Mouse (Mus musculus): Measurements from ENCODE around the gene Ccr4. TPM values are rescaled to one million over a fixed set of nuclear protein-coding genes. Genes with fewer than 3 reads are reported as not detected.

Ccr4 gene
- polyA plus RNA-seq, 1 experiment, result not detected

DNA sequence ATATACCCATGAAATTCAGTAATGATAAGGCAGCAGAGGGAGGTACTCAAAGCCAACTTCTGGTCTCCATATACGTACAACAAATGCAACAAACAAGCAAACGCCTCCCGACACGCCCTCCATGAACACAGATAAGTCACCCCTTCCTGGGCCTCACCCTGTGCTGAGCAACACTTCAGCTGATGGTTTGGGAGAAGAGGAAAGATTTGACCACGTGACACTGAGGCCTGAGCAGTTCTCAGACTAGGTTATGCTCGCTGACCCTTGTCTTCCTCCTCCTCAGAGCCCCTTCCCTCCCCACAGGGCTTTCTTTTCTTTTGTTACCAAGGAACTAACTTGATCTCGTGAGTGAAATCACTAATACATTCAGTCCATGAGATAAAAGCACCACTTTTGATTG, 37.8 kb downstream of the Ccr4 start:
- Histone ChIP-seq H3K4me1 (ENCODE audit: control insufficient read depth, insufficient read depth, insufficient read length, low read length) (no peaks in the 10 kb centered on the region), H3K4me3 (ENCODE audit: insufficient read depth, low read depth, low read length) (no peak overlapping the region), H3K27ac (replicated peaks; ENCODE audit: low read depth, low read length) (no peak overlapping the region)

GRCm38 (mm10) chr9:114465442-114465841, 39.3 kb downstream of the Ccr4 start:
- Histone ChIP-seq H3K4me1 (ENCODE audit: control insufficient read depth, insufficient read depth, insufficient read length, low read length) (no peaks in the 10 kb centered on the region), H3K27ac (replicated peaks; ENCODE audit: low read depth, low read length) (no peak overlapping the region), H3K4me3 (ENCODE audit: insufficient read depth, low read depth, low read length) (no peak overlapping the region)

GRCm38 (mm10) chr9:114462569-114462968, 42.1 kb downstream of the Ccr4 start:
- Histone ChIP-seq H3K4me3 (ENCODE audit: insufficient read depth, low read depth, low read length) (no peak overlapping the region), H3K4me1 (ENCODE audit: control insufficient read depth, insufficient read depth, insufficient read length, low read length) (no peaks in the 10 kb centered on the region)

GRCm38 (mm10) chr9:114458436-114458835, 46.3 kb downstream of the Ccr4 start:
- no peaks in the 10 kb centered on the region for H3K4me1 ChIP-seq (ENCODE audit: control insufficient read depth, insufficient read depth, insufficient read length, low read length)
- no peak overlapping the region for H3K27ac ChIP-seq (replicated peaks; ENCODE audit: low read depth, low read length)
- H3K4me3 ChIP-seq (ENCODE audit: insufficient read depth, low read depth, low read length), result no peak overlapping the region

More at GRCm38 (mm10) chr9:114462569-114462968, 42.1 kb downstream of the Ccr4 start:
- no peak overlapping the region for H3K27ac ChIP-seq (replicated peaks; ENCODE audit: low read depth, low read length)

GRCm38 (mm10) chr9:114455420-114455819, 49.3 kb downstream of the Ccr4 start:
- H3K27ac ChIP-seq (replicated peaks; ENCODE audit: low read depth, low read length), result no peak overlapping the region
- no peak overlapping the region for H3K4me3 ChIP-seq (ENCODE audit: insufficient read depth, low read depth, low read length)
- no peaks in the 10 kb centered on the region for H3K4me1 ChIP-seq (ENCODE audit: control insufficient read depth, insufficient read depth, insufficient read length, low read length)

- no peak overlapping the region for H3K27ac ChIP-seq (replicated peaks; ENCODE audit: low read depth, low read length)
- no peak overlapping the region for H3K4me3 ChIP-seq (ENCODE audit: insufficient read depth, low read depth, low read length)
- no peaks in the 10 kb centered on the region for H3K4me1 ChIP-seq (ENCODE audit: control insufficient read depth, insufficient read depth, insufficient read length, low read length)
Observed at GRCm38 (mm10) chr9:114452418-114452817, 52.3 kb downstream of the Ccr4 start.

- no peak overlapping the region for H3K27ac ChIP-seq (replicated peaks; ENCODE audit: low read depth, low read length)
- no peaks in the 10 kb centered on the region for H3K4me1 ChIP-seq (ENCODE audit: control insufficient read depth, insufficient read depth, insufficient read length, low read length)
- no peak overlapping the region for H3K4me3 ChIP-seq (ENCODE audit: insufficient read depth, low read depth, low read length)
Observed at GRCm38 (mm10) chr9:114451615-114452014, 53.1 kb downstream of the Ccr4 start.

- no peak overlapping the region for H3K27ac ChIP-seq (replicated peaks; ENCODE audit: low read depth, low read length)
- no peak overlapping the region for H3K4me3 ChIP-seq (ENCODE audit: insufficient read depth, low read depth, low read length)
- no peaks in the 10 kb centered on the region for H3K4me1 ChIP-seq (ENCODE audit: control insufficient read depth, insufficient read depth, insufficient read length, low read length)
Observed at GRCm38 (mm10) chr9:114449120-114449754, 55.5 kb downstream of the Ccr4 start.

DNA sequence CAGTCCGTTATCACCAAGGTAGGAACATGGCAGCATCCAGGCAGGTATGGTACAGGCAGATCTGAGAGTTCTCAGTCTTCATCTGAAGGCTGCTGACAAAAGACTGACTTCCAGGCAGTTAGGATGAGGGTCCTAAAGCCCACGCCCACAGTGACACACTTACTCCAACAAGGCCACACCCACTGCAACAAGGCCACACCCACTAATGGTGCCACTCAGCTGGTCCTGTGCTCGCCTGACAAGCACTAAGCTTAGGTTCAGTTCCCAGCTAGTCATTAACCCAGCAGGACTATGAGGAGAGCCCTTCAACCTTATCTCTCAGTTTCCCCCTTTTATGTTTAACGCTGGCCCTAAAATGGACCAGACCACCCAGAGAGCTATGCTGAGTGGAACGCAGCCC, 56.0 kb downstream of the Ccr4 start:
- no peak overlapping the region for H3K27ac ChIP-seq (replicated peaks; ENCODE audit: low read depth, low read length)
- H3K4me1 ChIP-seq (ENCODE audit: control insufficient read depth, insufficient read depth, insufficient read length, low read length), result no peaks in the 10 kb centered on the region
- H3K4me3 ChIP-seq (ENCODE audit: insufficient read depth, low read depth, low read length), result no peak overlapping the region

DNA sequence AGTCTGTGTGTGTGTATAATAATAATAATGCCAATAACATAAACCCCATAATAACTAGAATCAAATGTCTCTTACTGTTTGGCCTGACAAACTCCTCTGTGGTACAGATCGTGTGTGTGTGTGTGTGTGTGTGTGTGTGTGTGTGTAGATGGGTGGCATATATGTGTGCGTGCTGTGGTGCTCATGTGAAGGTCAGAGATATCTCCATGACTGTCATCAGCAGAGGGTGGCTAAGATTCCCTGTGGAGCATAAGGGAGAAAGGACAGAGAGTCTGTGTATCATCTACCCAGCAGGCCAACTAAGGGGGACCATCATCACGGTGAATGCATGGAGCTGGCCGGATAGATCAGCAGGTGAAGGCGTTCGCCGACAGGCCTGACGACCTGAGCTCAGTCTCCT, 57.8 kb downstream of the Ccr4 start:
- Histone ChIP-seq H3K27ac (replicated peaks; ENCODE audit: low read depth, low read length) (no peak overlapping the region), H3K4me3 (ENCODE audit: insufficient read depth, low read depth, low read length) (no peak overlapping the region), H3K4me1 (ENCODE audit: control insufficient read depth, insufficient read depth, insufficient read length, low read length) (no peaks in the 10 kb centered on the region)

GRCm38 (mm10) chr9:114443351-114443750, 61.4 kb downstream of the Ccr4 start:
- Histone ChIP-seq H3K4me3 (ENCODE audit: insufficient read depth, low read depth, low read length) (no peak overlapping the region), H3K4me1 (ENCODE audit: control insufficient read depth, insufficient read depth, insufficient read length, low read length) (no peaks in the 10 kb centered on the region), H3K27ac (replicated peaks; ENCODE audit: low read depth, low read length) (no peak overlapping the region)

GRCm38 (mm10) chr9:114442893-114443292, 61.8 kb downstream of the Ccr4 start:
- Histone ChIP-seq H3K27ac (replicated peaks; ENCODE audit: low read depth, low read length) (no peak overlapping the region), H3K4me1 (ENCODE audit: control insufficient read depth, insufficient read depth, insufficient read length, low read length) (no peaks in the 10 kb centered on the region), H3K4me3 (ENCODE audit: insufficient read depth, low read depth, low read length) (no peak overlapping the region)

DNA sequence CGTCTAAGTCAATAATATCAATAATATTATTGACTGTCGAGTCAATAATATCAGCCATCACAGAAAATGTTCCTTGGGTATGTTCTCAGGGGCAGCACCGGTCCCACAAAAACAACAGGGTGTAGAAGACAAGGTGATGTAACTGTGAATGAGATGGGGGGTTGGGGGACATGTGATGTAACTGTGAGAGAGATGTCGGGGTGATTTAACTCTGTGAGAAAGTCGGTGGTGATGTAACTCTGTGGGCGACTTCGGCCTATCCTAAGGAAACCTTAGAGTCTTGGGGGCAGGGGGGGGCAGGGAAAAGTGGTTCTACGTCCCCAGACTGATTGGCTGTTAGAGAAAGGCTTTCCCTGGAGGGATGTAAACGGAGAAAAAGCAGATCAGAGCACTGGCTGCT, 62.5 kb downstream of the Ccr4 start:
- no peak overlapping the region for H3K4me3 ChIP-seq (ENCODE audit: insufficient read depth, low read depth, low read length)
- no peak overlapping the region for H3K27ac ChIP-seq (replicated peaks; ENCODE audit: low read depth, low read length)
- H3K4me1 ChIP-seq (ENCODE audit: control insufficient read depth, insufficient read depth, insufficient read length, low read length), result no peaks in the 10 kb centered on the region

GRCm38 (mm10) chr9:114440548-114440947, 64.2 kb downstream of the Ccr4 start:
- H3K4me1 ChIP-seq (ENCODE audit: control insufficient read depth, insufficient read depth, insufficient read length, low read length), result no peaks in the 10 kb centered on the region
- no peak overlapping the region for H3K4me3 ChIP-seq (ENCODE audit: insufficient read depth, low read depth, low read length)
- no peak overlapping the region for H3K27ac ChIP-seq (replicated peaks; ENCODE audit: low read depth, low read length)
